Comparison of ENCODE assay signal across 8 mouse cellular contexts in genomic region chr15:79657837-79658530, GRCm38 (mm10). TPM values are rescaled to one million over a fixed set of nuclear protein-coding genes. Genes with fewer than 3 reads are reported as not detected.
DNase-seq lines count a peak whose midpoint lies in the region; TF ChIP-seq lines count a peak whose summit lies in the region.

No protein-coding gene starts in this region.

- no peaks in the 10 kb centered on the region for H3K27me3 ChIP-seq in megakaryocyte, embryonic 14.5 days (replicated peaks)

- peaks cover 51% of the 10 kb centered on the region for H3K4me1 ChIP-seq in megakaryocyte, embryonic 14.5 days

- peak; percentile 73 for TF ChIP-seq CTCF in gastrocnemius, adult 2 months (IDR thresholded peaks at IDR 0.05)

- peak; percentile 83 for DNase-seq in WW6 (ENCODE audit: low read depth, low spot score)
- DNase-seq in cerebellum, postnatal 4 days (ENCODE audit: low spot score in 2 of 2) = peak; percentile 61 to 84
- peak; percentile 83 for DNase-seq in gastrocnemius, adult 2 months
- DNase-seq in hindlimb bud, embryonic 11.5 days (ENCODE audit: extremely low spot score, low read depth, low spot score) = peak; percentile 75
- DNase-seq in left cerebral cortex, adult 8-10 months (ENCODE audit: low spot score in 2 of 2) = peak; percentile 71 to 75
- peak; percentile 88 to 91 for DNase-seq in right cerebral cortex, postnatal 10 days (ENCODE audit: low spot score in 2 of 2)
- peak; percentile 80 for DNase-seq in urinary bladder, postnatal 25 days (ENCODE audit: low spot score)

- peak overlapping the region; percentile 93 for H3K27ac ChIP-seq in gastrocnemius, adult 2 months

- peaks cover 32% of the 10 kb centered on the region for H3K36me3 ChIP-seq in megakaryocyte, embryonic 14.5 days (replicated peaks; ENCODE audit: low read length)

- intact Hi-C loops in gastrocnemius, adult 2 months (cut with DNase I) = loop anchor here (5.0 kb wide), 1 partner anchor 426 kb away; no protein-coding TSS in a partner anchor

- peak overlapping the region; percentile 96 for H3K4me3 ChIP-seq in gastrocnemius, adult 2 months
- H3K4me3 ChIP-seq in megakaryocyte, embryonic 14.5 days (replicated peaks) = peak overlapping the region; percentile 97

- peaks cover 7% of the 10 kb centered on the region; the same call in 1 of the 2 replicates for H3K9me3 ChIP-seq in megakaryocyte, embryonic 14.5 days

RNA-seq across cellular contexts. Expression of gene Fam227a, which starts 0.8 kb away (rescaled TPM):
- under 1 TPM; 0.47 to 0.84 TPM for total RNA-seq in gastrocnemius, adult 2 months (2021)
- 10 to 100 TPM; 10.4 to 11.4 (median 10.6) TPM for total RNA-seq in left cerebral cortex, adult 8-10 months (2022)
- polyA plus RNA-seq in megakaryocyte, embryonic 14.5 days (2012; ENCODE audit: insufficient read depth, low replicate concordance) = 0.38 and 2.9 TPM in 2 replicates

RNA-seq across cellular contexts. Expression of gene Cby1, which starts 1.0 kb away (rescaled TPM):
- 10 to 100 TPM; 11.8 to 15.6 TPM for total RNA-seq in gastrocnemius, adult 2 months (2021)
- 10 to 100 TPM; 42.9 to 48.2 (median 46.4) TPM for total RNA-seq in left cerebral cortex, adult 8-10 months (2022)
- 122 and 127 TPM in 2 replicates for polyA plus RNA-seq in megakaryocyte, embryonic 14.5 days (2012; ENCODE audit: insufficient read depth, low replicate concordance)

RNA-seq across cellular contexts. Expression of gene Tomm22, which starts 12.7 kb away (rescaled TPM):
- total RNA-seq in gastrocnemius, adult 2 months (2021) = 10 to 100 TPM; 52.8 to 78.6 TPM
- 100 to 1,000 TPM in 2 of 4 experiments, 10 to 100 TPM in 2; 87.9 to 109 (median 103) TPM for total RNA-seq in left cerebral cortex, adult 8-10 months (2022)
- 60.9 and 120 TPM in 2 replicates for polyA plus RNA-seq in megakaryocyte, embryonic 14.5 days (2012; ENCODE audit: insufficient read depth, low replicate concordance)

RNA-seq across cellular contexts. Expression of gene Josd1, which starts 29.7 kb away (rescaled TPM):
- 10 to 100 TPM; 12.3 to 18.7 TPM for total RNA-seq in gastrocnemius, adult 2 months (2021)
- total RNA-seq in left cerebral cortex, adult 8-10 months (2022) = 10 to 100 TPM; 56.0 to 62.3 (median 60.6) TPM
- 5.4 and 16.7 TPM in 2 replicates for polyA plus RNA-seq in megakaryocyte, embryonic 14.5 days (2012; ENCODE audit: insufficient read depth, low replicate concordance)

RNA-seq across cellular contexts. Expression of gene Gtpbp1, which starts 32.7 kb away (rescaled TPM):
- 10 to 100 TPM; 24.4 to 28.5 TPM for total RNA-seq in gastrocnemius, adult 2 months (2021)
- 10 to 100 TPM; 48.5 to 60.5 (median 55.9) TPM for total RNA-seq in left cerebral cortex, adult 8-10 months (2022)
- 42.4 and 70.4 TPM in 2 replicates for polyA plus RNA-seq in megakaryocyte, embryonic 14.5 days (2012; ENCODE audit: insufficient read depth, low replicate concordance)

Comparison
In these comparisons a context has a peak if more than half of its experiments do, and no peak if none do; other contexts are left out.
1. Peak in every context shown above with its lines: DNase-seq, H3K4me3 ChIP-seq and H3K27ac ChIP-seq.
2. RNA of gene Fam227a, which starts 0.8 kb away (total RNA-seq): 10.4 to 11.4 TPM in left cerebral cortex, adult 8-10 months; 0.47 to 0.84 TPM in gastrocnemius, adult 2 months; every median in the first group is over 4 times any median in the second.